Mouse (Mus musculus): Measurements from ENCODE around the gene Mtfmt. TPM values are rescaled to one million over a fixed set of nuclear protein-coding genes. Genes with fewer than 3 reads are reported as not detected.

The Mtfmt gene
- polyA plus RNA-seq, 1 experiment from 2014 or later: 20.1 TPM

Other genes starting within 250 kb of the Mtfmt start
- gene Parp16, start 240.4 kb upstream of the Mtfmt start, polyA plus RNA-seq (2015; fragmentation: Nextera tagmentation; extraction: Ambion mirVana): 5.7 TPM in 2 replicates
- gene Cilp, start 170.6 kb upstream of the Mtfmt start, polyA plus RNA-seq (2015; fragmentation: Nextera tagmentation; extraction: Ambion mirVana): 0.19 and 0.35 TPM in 2 replicates
- gene Clpx, start 141.5 kb upstream of the Mtfmt start, polyA plus RNA-seq (2015; fragmentation: Nextera tagmentation; extraction: Ambion mirVana): 50.3 and 51.8 TPM in 2 replicates
- gene Pdcd7, start 89.7 kb upstream of the Mtfmt start, polyA plus RNA-seq (2015; fragmentation: Nextera tagmentation; extraction: Ambion mirVana): 3.9 and 4.9 TPM in 2 replicates
- 0.35 TPM in 1 of 2 replicates, not detected in the other for gene Ubap1l, start 74.7 kb upstream of the Mtfmt start, polyA plus RNA-seq (2015; fragmentation: Nextera tagmentation; extraction: Ambion mirVana)
- gene Kbtbd13, start 44.1 kb upstream of the Mtfmt start, polyA plus RNA-seq (2015; fragmentation: Nextera tagmentation; extraction: Ambion mirVana): 4.7 and 4.8 TPM in 2 replicates
- 53.8 and 55.8 TPM in 2 replicates for gene Rasl12, start 37.3 kb upstream of the Mtfmt start, polyA plus RNA-seq (2015; fragmentation: Nextera tagmentation; extraction: Ambion mirVana)
- not detected in 2 replicates for gene Slc51b, start 12.8 kb upstream of the Mtfmt start, polyA plus RNA-seq (2015; fragmentation: Nextera tagmentation; extraction: Ambion mirVana)
- 98.9 and 99.2 TPM in 2 replicates for gene Spg21, start 25.2 kb downstream of the Mtfmt start, polyA plus RNA-seq (2015; fragmentation: Nextera tagmentation; extraction: Ambion mirVana)
- gene Ankdd1a, start 84.4 kb downstream of the Mtfmt start, polyA plus RNA-seq (2015; fragmentation: Nextera tagmentation; extraction: Ambion mirVana): not detected in 2 replicates
- 23.6 and 24.4 TPM in 2 replicates for gene Plekho2, start 144.3 kb downstream of the Mtfmt start, polyA plus RNA-seq (2015; fragmentation: Nextera tagmentation; extraction: Ambion mirVana)
- 16.1 and 17.0 TPM in 2 replicates for gene Pif1, start 151.4 kb downstream of the Mtfmt start, polyA plus RNA-seq (2015; fragmentation: Nextera tagmentation; extraction: Ambion mirVana)
- gene Rbpms2, start 193.9 kb downstream of the Mtfmt start, polyA plus RNA-seq (2015; fragmentation: Nextera tagmentation; extraction: Ambion mirVana): 10.8 and 14.1 TPM in 2 replicates
- gene Oaz2, start 232.2 kb downstream of the Mtfmt start, polyA plus RNA-seq (2015; fragmentation: Nextera tagmentation; extraction: Ambion mirVana): 455 and 472 TPM in 2 replicates